Mouse (Mus musculus): Measurements from ENCODE around the gene Tbxa2r.

- TF ChIP-seq CTCF (IDR thresholded peaks at IDR 0.05; ENCODE audit: insufficient read depth, low read depth, low read length) (no peak), POLR2A (IDR thresholded peaks at IDR 0.05; ENCODE audit: insufficient read depth, low read depth, low read length) (no peak)
Observed at GRCm38 (mm10) chr10:81379183-81379553, 50.6 kb downstream of the Tbxa2r start.
